Mouse (Mus musculus) MEL (cell line): Measurements from ENCODE around the gene Pipox. TPM values are rescaled to one million over a fixed set of nuclear protein-coding genes. Genes with fewer than 3 reads are reported as not detected.

ENCODE experiments used
- DNase-seq: peaks from one replicate; pipeline ENCODE4 v3.0.0; 2011; ENCODE audit warnings: low read depth, low spot score
- H3K27ac ChIP-seq: 2 replicates; pipeline ENCODE4 v1.5.1; 2012; ENCODE audit warnings: low read depth, mild to moderate bottlenecking, control low read depth, low read length, moderate library complexity; ENCODE audit not compliant: control insufficient read depth
- H3K27me3 ChIP-seq, 2 experiments: fragments of 150-350 bp in 1 of 2; sonication (generic) in 1 of 2; 2 replicates each; pipeline ENCODE4 v1.6.1; 2012; ENCODE audit warnings: low read length in 2 of 2, mild to moderate bottlenecking in 2 of 2, improper control_type of control experiment in 1 of 2, moderate library complexity in 1 of 2; ENCODE audit not compliant: insufficient read depth in 2 of 2, control insufficient read depth in 1 of 2
- H3K36me3 ChIP-seq, 2 experiments: 2 replicates each; pipeline ENCODE4 v1.6.1; 2012 to 2014; ENCODE audit warnings: low read length in 2 of 2, improper control_type of control experiment in 1 of 2, inconsistent platforms in 1 of 2, mild to moderate bottlenecking in 1 of 2; ENCODE audit not compliant: insufficient read depth in 2 of 2, control insufficient read depth in 1 of 2
- H3K4me1 ChIP-seq, 2 experiments: fragments of 150-350 bp in 1 of 2; sonication (generic) in 1 of 2; 2 replicates each; pipeline ENCODE4 v1.6.1; 2012; ENCODE audit warnings: low read length in 2 of 2, improper control_type of control experiment in 1 of 2, mild to moderate bottlenecking in 1 of 2; ENCODE audit not compliant: insufficient read depth in 2 of 2, control insufficient read depth in 1 of 2
- H3K4me3 ChIP-seq, 2 experiments: fragments of 150-350 bp in 1 of 2; sonication (generic) in 1 of 2; 2 replicates each; pipeline ENCODE4 v1.5.1; 2012; ENCODE audit warnings: low read depth in 2 of 2, low read length in 2 of 2, mild to moderate bottlenecking in 2 of 2, moderate library complexity in 2 of 2, control low read depth in 1 of 2, improper control_type of control experiment in 1 of 2; ENCODE audit not compliant: control insufficient read depth in 1 of 2, insufficient read depth in 1 of 2
- H3K79me2 ChIP-seq: 2 replicates; pipeline ENCODE4 v1.6.1; 2012; ENCODE audit warnings: mild to moderate bottlenecking, low read length, moderate library complexity; ENCODE audit not compliant: control insufficient read depth, poor library complexity, insufficient read depth
- H3K9ac ChIP-seq: 2 replicates; pipeline ENCODE4 v1.6.1; 2012; ENCODE audit warnings: low read depth, mild to moderate bottlenecking, control low read depth, low read length, moderate library complexity; ENCODE audit not compliant: control insufficient read depth, poor library complexity, severe bottlenecking
- H3K9me3 ChIP-seq: fragments of 150-350 bp; sonication (generic); replicated peaks from 2 replicates; pipeline ENCODE4 v1.6.1; 2012; ENCODE audit warnings: mild to moderate bottlenecking, low read length, improper control_type of control experiment, moderate library complexity; ENCODE audit not compliant: insufficient read depth
- BHLHE40 ChIP-seq: IDR thresholded peaks from 2 replicates; pipeline ENCODE4 v1.6.1; 2012; ENCODE audit warnings: low read depth, mild to moderate bottlenecking, inconsistent platforms, low read length, improper control_type of control experiment, borderline replicate concordance
- CHD2 ChIP-seq: IDR thresholded peaks from 2 replicates; pipeline ENCODE4 v1.6.1; 2011; ENCODE audit warnings: low read length, improper control_type of control experiment
- CTCF ChIP-seq, 3 experiments: IDR thresholded peaks in 2 of 3; conservative IDR thresholded peaks in 1 of 3; 2 replicates each; pipeline ENCODE4 v1.5.1; 2011 to 2012; ENCODE audit warnings: low read length in 3 of 3, low read depth in 2 of 3, mild to moderate bottlenecking in 2 of 3, improper control_type of control experiment in 1 of 3, inconsistent platforms in 1 of 3, mixed read lengths in 1 of 3, moderate library complexity in 1 of 3; ENCODE audit not compliant: control insufficient read depth in 1 of 3, insufficient read depth in 1 of 3, poor library complexity in 1 of 3, severe bottlenecking in 1 of 3
- ELF1 ChIP-seq: IDR thresholded peaks from 2 replicates; pipeline ENCODE4 v1.6.1; 2014; ENCODE audit warnings: low read depth, mild to moderate bottlenecking, inconsistent platforms, low read length, improper control_type of control experiment, moderate library complexity
- EP300 ChIP-seq, 2 experiments: IDR thresholded peaks; 2 replicates each; pipeline ENCODE4 v1.6.1; 2011; ENCODE audit warnings: improper control_type of control experiment in 2 of 2, low read length in 2 of 2, low read depth in 1 of 2, mild to moderate bottlenecking in 1 of 2
- ETS1 ChIP-seq: IDR thresholded peaks from 2 replicates; pipeline ENCODE4 v1.6.1; 2012; ENCODE audit warnings: low read depth, mild to moderate bottlenecking, inconsistent platforms, low read length, improper control_type of control experiment, moderate library complexity
- GABPA ChIP-seq: IDR thresholded peaks from 2 replicates; pipeline ENCODE4 v1.6.1; 2012; ENCODE audit warnings: low read depth, mild to moderate bottlenecking, inconsistent platforms, low read length, improper control_type of control experiment, moderate library complexity
- HCFC1 ChIP-seq: IDR thresholded peaks from 2 replicates; pipeline ENCODE4 v1.6.1; 2012; ENCODE audit warnings: low read depth, mild to moderate bottlenecking, inconsistent platforms, low read length, improper control_type of control experiment, moderate library complexity
- JUND ChIP-seq: IDR thresholded peaks from 2 replicates; pipeline ENCODE4 v1.6.1; 2011; ENCODE audit warnings: low read depth, mild to moderate bottlenecking, improper control_type of control experiment, low read length
- MAFK ChIP-seq: IDR thresholded peaks from 2 replicates; pipeline ENCODE4 v1.6.1; 2011; ENCODE audit warnings: low read depth, mild to moderate bottlenecking, low read length, improper control_type of control experiment, borderline replicate concordance
- MXI1 ChIP-seq: IDR thresholded peaks from 2 replicates; pipeline ENCODE4 v1.6.1; 2011; ENCODE audit warnings: mild to moderate bottlenecking, low read depth, low read length, improper control_type of control experiment
- MYB ChIP-seq: IDR thresholded peaks from 2 replicates; pipeline ENCODE4 v1.6.1; 2011; ENCODE audit warnings: mild to moderate bottlenecking, low read depth, low read length, improper control_type of control experiment
- MYC ChIP-seq: IDR thresholded peaks from 2 replicates; pipeline ENCODE4 v1.6.1; 2011; ENCODE audit warnings: low read depth, mild to moderate bottlenecking, low read length, improper control_type of control experiment, moderate library complexity
- POLR2A ChIP-seq, 2 experiments: IDR thresholded peaks; 2 replicates each; pipeline ENCODE4 v1.6.1; 2011 to 2012; ENCODE audit warnings: low read length in 2 of 2, mild to moderate bottlenecking in 2 of 2, control low read depth in 1 of 2, improper control_type of control experiment in 1 of 2, low read depth in 1 of 2, moderate library complexity in 1 of 2; ENCODE audit not compliant: control insufficient read depth in 1 of 2, insufficient read depth in 1 of 2, poor library complexity in 1 of 2
- POLR2AphosphoS2 ChIP-seq: IDR thresholded peaks from 2 replicates; pipeline ENCODE4 v1.6.1; 2011; ENCODE audit warnings: low read length, improper control_type of control experiment
- POLR2AphosphoS5 ChIP-seq: IDR thresholded peaks from 2 replicates; pipeline ENCODE4 v1.6.1; 2012; ENCODE audit warnings: low read depth, borderline replicate concordance, mild to moderate bottlenecking, inconsistent platforms, low read length, moderate library complexity, mixed read lengths
- RAD21 ChIP-seq: IDR thresholded peaks from 2 replicates; pipeline ENCODE4 v1.6.1; 2011; ENCODE audit warnings: mild to moderate bottlenecking, low read depth, low read length, improper control_type of control experiment
- RCOR1 ChIP-seq: IDR thresholded peaks from 2 replicates; pipeline ENCODE4 v1.6.1; 2012; ENCODE audit warnings: low read depth, mild to moderate bottlenecking, inconsistent platforms, low read length, improper control_type of control experiment
- SIN3A ChIP-seq: IDR thresholded peaks from 2 replicates; pipeline ENCODE4 v1.6.1; 2012; ENCODE audit warnings: low read length, improper control_type of control experiment, inconsistent platforms
- SMC3 ChIP-seq: IDR thresholded peaks from 2 replicates; pipeline ENCODE4 v1.6.1; 2011; ENCODE audit warnings: low read depth, low read length, improper control_type of control experiment
- TAL1 ChIP-seq: IDR thresholded peaks from 2 replicates; pipeline ENCODE4 v1.6.1; 2012; ENCODE audit warnings: mild to moderate bottlenecking, inconsistent platforms, low read length, moderate library complexity, mixed read lengths
- TBP ChIP-seq: IDR thresholded peaks from 2 replicates; pipeline ENCODE4 v1.8.0; 2011; ENCODE audit warnings: low read depth, low read length, improper control_type of control experiment
- TCF12 ChIP-seq: IDR thresholded peaks from 2 replicates; pipeline ENCODE4 v1.6.1; 2014; ENCODE audit warnings: low read depth, mild to moderate bottlenecking, inconsistent platforms, low read length, improper control_type of control experiment, moderate library complexity
- UBTF ChIP-seq: IDR thresholded peaks from 2 replicates; pipeline ENCODE4 v1.6.1; 2012; ENCODE audit warnings: low read depth, mild to moderate bottlenecking, inconsistent platforms, low read length, improper control_type of control experiment, moderate library complexity, borderline replicate concordance; ENCODE audit not compliant: insufficient read depth
- USF1 ChIP-seq: IDR thresholded peaks from 2 replicates; pipeline ENCODE4 v1.6.1; 2014; ENCODE audit warnings: low read depth, mild to moderate bottlenecking, inconsistent platforms, low read length, improper control_type of control experiment, moderate library complexity
- USF2 ChIP-seq, 2 experiments: IDR thresholded peaks; 2 replicates each; pipeline ENCODE4 v1.6.1; 2011 to 2012; ENCODE audit warnings: improper control_type of control experiment in 2 of 2, low read length in 2 of 2, borderline replicate concordance in 1 of 2, inconsistent platforms in 1 of 2, low read depth in 1 of 2, mild to moderate bottlenecking in 1 of 2; ENCODE audit not compliant: insufficient read depth in 1 of 2
- ZC3H11A ChIP-seq: IDR thresholded peaks from 2 replicates; pipeline ENCODE4 v1.6.1; 2012; ENCODE audit warnings: low read depth, mild to moderate bottlenecking, inconsistent platforms, low read length, improper control_type of control experiment
- ZMIZ1 ChIP-seq: IDR thresholded peaks from 2 replicates; pipeline ENCODE4 v1.6.1; 2012; ENCODE audit warnings: low read depth, mild to moderate bottlenecking, inconsistent platforms, low read length, improper control_type of control experiment, moderate library complexity
- ZNF384 ChIP-seq: IDR thresholded peaks from 2 replicates; pipeline ENCODE4 v1.6.1; 2012; ENCODE audit warnings: low read depth, mild to moderate bottlenecking, inconsistent platforms, low read length, improper control_type of control experiment
- polyA plus RNA-seq, 2 experiments: library from polyadenylated mRNA; stranded (reverse) in 1 of 2; unstranded in 1 of 2; fragments of >175 nt in 1 of 2; fragments of >200 nt in 1 of 2; gene quantifications; 2 replicates each; pipeline versions ENCODE4 v1.2.1 to v1.2.4; 2012; ENCODE audit warnings: low replicate concordance in 2 of 2, low read depth in 1 of 2; ENCODE audit not compliant: insufficient read length in 2 of 2, insufficient read depth in 1 of 2, missing spikeins in 1 of 2
- total RNA-seq: library from RNA; depleted of rRNA; stranded (reverse); fragments of 300-350 nt; gene quantifications from 2 replicates; pipeline ENCODE4 v1.2.3, GENCODE M21; 2012

The Pipox gene
- total and polyA plus RNA-seq, 3 experiments, result not detected

DNA sequence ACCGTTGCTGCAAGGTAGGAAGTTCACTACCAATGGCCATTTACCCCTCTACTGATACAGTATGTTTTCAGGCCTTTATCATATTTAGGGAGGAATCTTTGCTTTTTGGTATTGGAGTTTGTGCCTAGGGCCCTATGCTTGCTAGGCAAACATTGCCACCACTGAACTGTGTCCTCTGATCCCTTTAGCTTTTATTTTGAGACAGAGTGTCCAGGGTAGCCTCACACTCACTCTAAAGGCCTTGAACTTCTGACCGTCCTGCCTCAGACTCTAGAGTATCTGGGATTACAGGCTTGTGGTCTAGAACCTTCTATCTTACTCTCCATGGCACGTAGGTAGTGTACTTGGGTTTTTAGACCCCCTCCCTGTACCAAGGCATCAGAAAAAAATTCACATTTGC lies 6.3 kb upstream of the Pipox start:
- Histone ChIP-seq H3K9me3 (no peaks in the 10 kb centered on the region), H3K4me1 (no peaks in the 10 kb centered on the region), H3K36me3 (no peaks in the 10 kb centered on the region), H3K9ac (no peak overlapping the region), H3K79me2 (no peaks in the 10 kb centered on the region), H3K27ac (no peak overlapping the region), H3K27me3 (peaks cover 34 to 37% of the 10 kb centered on the region in 2 experiments), H3K4me3 (no peak overlapping the region)
- no peak for DNase-seq
- TF ChIP-seq TAL1 (no peak), SIN3A (no peak), HCFC1 (no peak), SMC3 (no peak), MYB (no peak), MXI1 (no peak), RCOR1 (no peak), TCF12 (no peak), POLR2AphosphoS2 (no peak), EP300 (IDR thresholded peaks at IDR 0.05; ENCODE audit: low read depth in 1 of 2, low read length in 2 of 2) (no peak), MAFK (no peak), ZNF384 (no peak), ZC3H11A (no peak), JUND (no peak), UBTF (no peak), ELF1 (no peak), RAD21 (no peak), GABPA (no peak)

DNA sequence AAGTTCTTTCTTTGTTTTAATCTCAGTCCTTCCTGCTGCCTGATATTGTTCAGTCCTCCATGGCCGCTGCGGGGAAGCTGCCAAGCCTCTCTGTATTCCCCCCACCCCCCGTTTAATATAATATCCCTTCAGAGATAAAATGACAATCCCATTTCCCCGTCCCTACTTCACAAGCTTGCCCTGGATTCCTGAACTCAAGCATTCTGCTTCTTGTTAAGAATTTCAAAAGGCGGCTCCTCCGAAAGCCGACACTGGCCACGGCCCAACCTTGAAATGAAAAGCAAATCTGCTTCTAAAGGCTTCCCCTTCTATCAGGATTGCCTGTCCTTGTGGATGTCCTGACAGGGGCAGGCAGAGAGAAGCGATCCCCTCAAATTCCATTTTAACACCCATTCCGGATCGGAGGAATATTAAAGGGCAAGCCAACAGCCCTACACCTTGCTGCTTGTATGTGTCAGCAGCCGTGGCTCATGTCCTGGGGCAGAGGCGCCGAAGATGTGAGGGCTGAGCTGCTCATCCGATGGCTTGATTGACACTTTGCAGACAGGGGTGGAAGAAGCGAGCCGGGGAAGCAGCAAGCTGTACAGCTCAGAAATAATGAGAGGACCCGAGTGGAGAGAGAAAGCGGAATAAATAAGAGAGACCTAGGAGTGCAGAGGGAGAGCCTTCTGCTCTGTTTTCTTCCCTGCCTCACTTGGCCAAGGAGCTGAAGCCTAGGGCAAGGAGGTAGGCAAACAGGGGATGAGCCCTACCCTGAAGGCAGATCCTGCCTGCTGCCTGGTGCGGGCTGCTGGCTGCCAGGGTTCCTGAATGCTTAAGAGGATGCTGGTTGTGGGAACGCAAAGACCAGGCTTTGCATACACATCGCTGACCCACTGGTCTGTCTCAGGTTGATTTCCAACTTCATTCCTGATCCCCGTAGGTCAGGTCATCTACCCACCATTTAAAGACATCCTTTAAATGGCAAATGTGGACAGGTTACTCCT lies 3.2 kb upstream of the Pipox start:
- Histone ChIP-seq H3K27me3 (peaks cover 15 to 29% of the 10 kb centered on the region in 2 experiments), H3K9ac (no peak overlapping the region), H3K4me3 (no peak overlapping the region), H3K9me3 (no peaks in the 10 kb centered on the region), H3K36me3 (no peaks in the 10 kb centered on the region), H3K27ac (no peak overlapping the region), H3K79me2 (no peaks in the 10 kb centered on the region), H3K4me1 (no peaks in the 10 kb centered on the region)
- DNase-seq, result no peak
- no peak for TF ChIP-seq POLR2A (IDR thresholded peaks at IDR 0.05; ENCODE audit: control insufficient read depth in 1 of 2, insufficient read depth in 1 of 2, low read depth in 1 of 2, low read length in 2 of 2, poor library complexity in 1 of 2)
- no peak for TF ChIP-seq USF1
- TF ChIP-seq SMC3, result no peak
- TF ChIP-seq CHD2, result no peak
- TF ChIP-seq MYC, result no peak
- no peak for TF ChIP-seq USF2 (IDR thresholded peaks at IDR 0.05; ENCODE audit: borderline replicate concordance in 1 of 2, insufficient read depth in 1 of 2, low read depth in 1 of 2, low read length in 2 of 2)
- TF ChIP-seq MXI1, result no peak
- no peak for TF ChIP-seq POLR2AphosphoS5
- TF ChIP-seq BHLHE40, result no peak
- no peak for TF ChIP-seq RCOR1
- no peak for TF ChIP-seq CTCF (IDR thresholded peaks at IDR 0.05 in 2 of 3, conservative IDR thresholded peaks at IDR 0.05 in 1 of 3; ENCODE audit: control insufficient read depth in 1 of 3, insufficient read depth in 1 of 3, low read depth in 2 of 3, low read length in 3 of 3, poor library complexity in 1 of 3, severe bottlenecking in 1 of 3)
- no peak for TF ChIP-seq ETS1
- no peak for TF ChIP-seq HCFC1
- TF ChIP-seq MAFK, result no peak
- no peak for TF ChIP-seq ELF1
- TF ChIP-seq TBP, result no peak
- no peak for TF ChIP-seq ZMIZ1
